Mouse (Mus musculus): Measurements from ENCODE around the gene Fam241b. TPM values are rescaled to one million over a fixed set of nuclear protein-coding genes. Genes with fewer than 3 reads are reported as not detected.

Fam241b gene
- polyA plus RNA-seq, 1 experiment = 0.30 TPM

- TF ChIP-seq FLI1 (IDR thresholded peaks at IDR 0.05; ENCODE audit: low read length) = no peak
- Histone ChIP-seq H3K9me3 (no peaks in the 10 kb centered on the region), H3K4me1 (no peaks in the 10 kb centered on the region), H3K36me3 (replicated peaks; ENCODE audit: low read length) (no peaks in the 10 kb centered on the region), H3K27me3 (replicated peaks) (peaks cover 73% of the 10 kb centered on the region), H3K4me3 (replicated peaks) (no peak overlapping the region)
Observed at GRCm38 (mm10) chr10:62104835-62105576, 38.7 kb downstream of the Fam241b start.

GRCm38 (mm10) chr10:62101504-62102439, 41.9 kb downstream of the Fam241b start:
- Histone ChIP-seq H3K27me3 (replicated peaks) (peaks cover 65% of the 10 kb centered on the region), H3K36me3 (replicated peaks; ENCODE audit: low read length) (no peaks in the 10 kb centered on the region), H3K4me3 (replicated peaks) (no peak overlapping the region), H3K4me1 (no peaks in the 10 kb centered on the region), H3K9me3 (no peaks in the 10 kb centered on the region)
- no peak for TF ChIP-seq FLI1 (IDR thresholded peaks at IDR 0.05; ENCODE audit: low read length)
- no peak for TF ChIP-seq GATA1 (IDR thresholded peaks at IDR 0.05; ENCODE audit: borderline replicate concordance, low read length)

- Histone ChIP-seq H3K27me3 (replicated peaks) (peaks cover 74% of the 10 kb centered on the region), H3K4me1 (no peaks in the 10 kb centered on the region), H3K36me3 (replicated peaks; ENCODE audit: low read length) (no peaks in the 10 kb centered on the region)
Observed at GRCm38 (mm10) chr10:62099749-62100403, 43.8 kb downstream of the Fam241b start.

GRCm38 (mm10) chr10:62094401-62094800, 49.3 kb downstream of the Fam241b start:
- no peaks in the 10 kb centered on the region for H3K4me1 ChIP-seq
- peaks cover 44% of the 10 kb centered on the region for H3K27me3 ChIP-seq (replicated peaks)
- TF ChIP-seq FLI1 (IDR thresholded peaks at IDR 0.05; ENCODE audit: low read length) (no peak), GATA1 (IDR thresholded peaks at IDR 0.05; ENCODE audit: borderline replicate concordance, low read length) (no peak)
- no peaks in the 10 kb centered on the region for H3K36me3 ChIP-seq (replicated peaks; ENCODE audit: low read length)
- peaks cover 17% of the 10 kb centered on the region for H3K9me3 ChIP-seq
- H3K4me3 ChIP-seq (replicated peaks) = no peak overlapping the region

More at GRCm38 (mm10) chr10:62099749-62100403, 43.8 kb downstream of the Fam241b start:
- no peaks in the 10 kb centered on the region for H3K9me3 ChIP-seq
- TF ChIP-seq FLI1 (IDR thresholded peaks at IDR 0.05; ENCODE audit: low read length) = no peak
- no peak for TF ChIP-seq GATA1 (IDR thresholded peaks at IDR 0.05; ENCODE audit: borderline replicate concordance, low read length)
- no peak overlapping the region for H3K4me3 ChIP-seq (replicated peaks)

GRCm38 (mm10) chr10:62093903-62094302, 49.8 kb downstream of the Fam241b start:
- no peak for TF ChIP-seq FLI1 (IDR thresholded peaks at IDR 0.05; ENCODE audit: low read length)
- no peak for TF ChIP-seq GATA1 (IDR thresholded peaks at IDR 0.05; ENCODE audit: borderline replicate concordance, low read length)
- Histone ChIP-seq H3K4me3 (replicated peaks) (no peak overlapping the region), H3K4me1 (no peaks in the 10 kb centered on the region), H3K9me3 (peaks cover 20% of the 10 kb centered on the region), H3K36me3 (replicated peaks; ENCODE audit: low read length) (no peaks in the 10 kb centered on the region), H3K27me3 (replicated peaks) (peaks cover 40% of the 10 kb centered on the region)

- peaks cover 30% of the 10 kb centered on the region for H3K27me3 ChIP-seq (replicated peaks)
- no peaks in the 10 kb centered on the region for H3K36me3 ChIP-seq (replicated peaks; ENCODE audit: low read length)
- peaks cover 30% of the 10 kb centered on the region for H3K9me3 ChIP-seq
- no peak overlapping the region for H3K4me3 ChIP-seq (replicated peaks)
- H3K4me1 ChIP-seq = no peaks in the 10 kb centered on the region
- TF ChIP-seq GATA1 (IDR thresholded peaks at IDR 0.05; ENCODE audit: borderline replicate concordance, low read length) = no peak
- no peak for TF ChIP-seq FLI1 (IDR thresholded peaks at IDR 0.05; ENCODE audit: low read length)
Observed at GRCm38 (mm10) chr10:62089486-62089885, 54.2 kb downstream of the Fam241b start.

- Histone ChIP-seq H3K4me3 (replicated peaks) (no peak overlapping the region), H3K36me3 (replicated peaks; ENCODE audit: low read length) (no peaks in the 10 kb centered on the region), H3K4me1 (no peaks in the 10 kb centered on the region), H3K9me3 (peaks cover 34% of the 10 kb centered on the region), H3K27me3 (replicated peaks) (peaks cover 32% of the 10 kb centered on the region)
- TF ChIP-seq FLI1 (IDR thresholded peaks at IDR 0.05; ENCODE audit: low read length) = no peak
- no peak for TF ChIP-seq GATA1 (IDR thresholded peaks at IDR 0.05; ENCODE audit: borderline replicate concordance, low read length)
Observed at GRCm38 (mm10) chr10:62089071-62089470, 54.6 kb downstream of the Fam241b start.

- Histone ChIP-seq H3K4me3 (replicated peaks) (no peak overlapping the region), H3K4me1 (no peaks in the 10 kb centered on the region), H3K36me3 (replicated peaks; ENCODE audit: low read length) (no peaks in the 10 kb centered on the region), H3K27me3 (replicated peaks) (peaks cover 31% of the 10 kb centered on the region), H3K9me3 (peaks cover 37% of the 10 kb centered on the region)
- no peak for TF ChIP-seq GATA1 (IDR thresholded peaks at IDR 0.05; ENCODE audit: borderline replicate concordance, low read length)
- TF ChIP-seq FLI1 (IDR thresholded peaks at IDR 0.05; ENCODE audit: low read length) = no peak
Observed at GRCm38 (mm10) chr10:62088411-62088810, 55.3 kb downstream of the Fam241b start.

GRCm38 (mm10) chr10:62086826-62087225, 56.9 kb downstream of the Fam241b start:
- TF ChIP-seq FLI1 (IDR thresholded peaks at IDR 0.05; ENCODE audit: low read length) = no peak
- no peak for TF ChIP-seq GATA1 (IDR thresholded peaks at IDR 0.05; ENCODE audit: borderline replicate concordance, low read length)
- Histone ChIP-seq H3K4me1 (no peaks in the 10 kb centered on the region), H3K27me3 (replicated peaks) (peaks cover 33% of the 10 kb centered on the region), H3K4me3 (replicated peaks) (no peak overlapping the region), H3K36me3 (replicated peaks; ENCODE audit: low read length) (no peaks in the 10 kb centered on the region), H3K9me3 (peaks cover 38% of the 10 kb centered on the region)

Measured in megakaryocyte, embryonic 14.5 days (primary cell).